8 mouse cellular contexts compared by ENCODE assay signal in the genomic region with DNA sequence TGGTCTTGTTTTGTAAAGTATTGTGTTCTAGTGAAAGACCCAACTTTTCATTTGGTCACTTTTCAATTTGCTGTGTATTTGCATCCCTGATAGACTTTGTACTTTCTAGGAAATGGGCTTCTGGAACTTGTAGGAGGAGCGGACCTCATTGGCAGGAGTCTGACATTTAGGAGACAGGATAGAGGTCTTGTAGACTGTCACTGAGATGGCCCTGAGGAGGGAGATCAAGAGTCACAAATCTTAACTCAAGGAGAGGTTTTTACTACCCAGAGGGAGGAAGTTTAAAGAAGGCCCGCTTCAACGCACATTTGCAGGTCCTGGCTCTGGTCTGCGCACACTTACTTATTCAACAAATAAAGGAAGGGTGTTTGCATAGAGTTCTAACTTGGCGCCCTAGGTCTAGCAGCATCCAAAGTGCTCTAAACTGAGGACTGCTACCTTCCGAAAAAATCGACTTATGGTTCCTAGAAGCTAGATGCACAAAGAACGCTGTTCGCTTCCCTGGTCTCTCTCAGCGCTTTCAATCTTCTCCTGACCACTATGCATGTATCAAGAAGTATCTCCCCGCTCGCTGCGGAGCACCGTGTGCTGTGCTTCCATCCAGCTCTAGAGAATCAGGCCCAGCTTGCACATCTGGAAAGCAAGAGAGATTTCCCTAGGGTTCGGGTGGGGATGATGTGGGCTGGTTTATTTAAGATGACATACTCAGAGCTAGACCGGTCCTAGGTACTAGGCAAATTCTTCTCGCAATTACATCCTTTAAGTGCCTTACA. TPM values are rescaled to one million over a fixed set of nuclear protein-coding genes. Genes with fewer than 3 reads are reported as not detected.
A peak's percentile ranks its signal among the peaks of the same experiment; 100 is the strongest.
DNase-seq lines count a peak whose midpoint lies in the region; ATAC-seq and TF ChIP-seq lines count a peak whose summit lies in the region.

No protein-coding gene starts in this region.

- TF ChIP-seq CTCF in liver, adult 2 months (IDR thresholded peaks at IDR 0.05; ENCODE audit: low read depth, low read length), result no peak
- no peak for TF ChIP-seq CTCF in bone marrow macrophage, adult 2 months (IDR thresholded peaks at IDR 0.05; ENCODE audit: low read depth, low read length)

- ATAC-seq in heart, embryonic 13.5 days (ENCODE audit: extremely low read depth, insufficient number of reproducible peaks, low FRiP score, low TSS enrichment), result no peak
- 0 out of 2 replicates have a peak, but pooled peaks have one; percentile 17 for ATAC-seq in limb, embryonic 12.5 days (ENCODE audit: insufficient number of reproducible peaks, insufficient read depth, low FRiP score, low TSS enrichment, low read depth)

- H3K4me3 ChIP-seq in liver, adult 2 months (ENCODE audit: insufficient read depth, low read depth, low read length), result no peak overlapping the region
- peak overlapping the region; percentile 91 for H3K4me3 ChIP-seq in bone marrow macrophage, adult 2 months (ENCODE audit: insufficient read depth, low read length)
- H3K4me3 ChIP-seq in heart, embryonic 13.5 days, result peak overlapping the region; percentile 86
- peak overlapping the region; percentile 89 for H3K4me3 ChIP-seq in limb, embryonic 12.5 days (replicated peaks)

- DNase-seq in liver, adult 2 months (ENCODE audit: extremely low read depth, low read depth, low spot score), result peak; percentile 52
- DNase-seq in liver, result no peak
- peak; percentile 43 for DNase-seq in retina, embryonic 14.5 days (ENCODE audit: low spot score)
- DNase-seq in layer of hippocampus, postnatal 25 days (ENCODE audit: extremely low spot score in 1 of 2, low spot score in 1 of 2), result no peak
- no peak for DNase-seq in spleen, postnatal 4 days (ENCODE audit: low spot score in 2 of 2)

- no peaks in the 10 kb centered on the region for H3K9me3 ChIP-seq in heart, embryonic 13.5 days
- no peaks in the 10 kb centered on the region for H3K9me3 ChIP-seq in limb, embryonic 12.5 days

- WGBS in liver, adult 2 months, result 13% methylated on average over 17 of the region's 17 CpGs
- WGBS in heart, embryonic 13.5 days, result 9% methylated on average over 17 of the region's 17 CpGs
- 8% methylated on average over 17 of the region's 17 CpGs for WGBS in limb, embryonic 12.5 days

- H3K36me3 ChIP-seq in liver, adult 2 months (ENCODE audit: control insufficient read depth, insufficient read depth, low read length), result no peaks in the 10 kb centered on the region
- peaks cover 10% of the 10 kb centered on the region for H3K36me3 ChIP-seq in heart, embryonic 13.5 days
- peaks cover 15% of the 10 kb centered on the region for H3K36me3 ChIP-seq in limb, embryonic 12.5 days

- no peak for TF ChIP-seq POLR2A in liver, adult 2 months (IDR thresholded peaks at IDR 0.05; ENCODE audit: extremely low read depth, insufficient read depth, low read length)
- no peak for TF ChIP-seq POLR2A in bone marrow macrophage, adult 2 months (IDR thresholded peaks at IDR 0.05; ENCODE audit: borderline replicate concordance, low read depth, low read length)

- peaks cover 15% of the 10 kb centered on the region for H3K4me1 ChIP-seq in liver, adult 2 months (ENCODE audit: control insufficient read depth, insufficient read depth, low read length)
- peaks cover 16% of the 10 kb centered on the region for H3K4me1 ChIP-seq in bone marrow macrophage, adult 2 months (ENCODE audit: control insufficient read depth, insufficient read depth, low read length)
- peaks cover 35% of the 10 kb centered on the region for H3K4me1 ChIP-seq in heart, embryonic 13.5 days
- peaks cover 19% of the 10 kb centered on the region for H3K4me1 ChIP-seq in limb, embryonic 12.5 days (replicated peaks)

- peak overlapping the region; percentile 77 for H3K4me2 ChIP-seq in heart, embryonic 13.5 days
- H3K4me2 ChIP-seq in limb, embryonic 12.5 days, result peak overlapping the region; percentile 85

- no peak overlapping the region for H3K27ac ChIP-seq in liver, adult 2 months (replicated peaks; ENCODE audit: insufficient read depth, low read depth, low read length)
- H3K27ac ChIP-seq in bone marrow macrophage, adult 2 months (ENCODE audit: insufficient read depth, low read depth, low read length), result peak overlapping the region; percentile 18
- H3K27ac ChIP-seq in heart, embryonic 13.5 days (replicated peaks), result no peak overlapping the region
- no peak overlapping the region for H3K27ac ChIP-seq in limb, embryonic 12.5 days

- no peaks in the 10 kb centered on the region for H3K27me3 ChIP-seq in liver, adult 2 months (ENCODE audit: control insufficient read depth, insufficient read depth, low read length)
- H3K27me3 ChIP-seq in heart, embryonic 13.5 days (replicated peaks), result peaks cover 6% of the 10 kb centered on the region
- peaks cover 9% of the 10 kb centered on the region; the same call in 1 of the 2 replicates for H3K27me3 ChIP-seq in limb, embryonic 12.5 days

- peaks cover 18% of the 10 kb centered on the region; the same call in 1 of the 2 replicates for H3K79me2 ChIP-seq in liver, adult 2 months (ENCODE audit: control insufficient read depth, insufficient read depth, low read length)

- H3K9ac ChIP-seq in liver, adult 2 months (ENCODE audit: low read depth, low read length), result 0 out of 2 replicates have a peak overlapping the region, but pooled peaks have one; percentile 39
- H3K9ac ChIP-seq in heart, embryonic 13.5 days, result peak overlapping the region; percentile 93
- peak overlapping the region; percentile 87 for H3K9ac ChIP-seq in limb, embryonic 12.5 days (replicated peaks)

RNA-seq across cellular contexts. Expression of gene Ptpra, which starts 0.9 kb away (rescaled TPM):
- 24.8 and 25.9 TPM in 2 replicates for total RNA-seq in liver, adult 2 months (2014; rRNA removed)
- 19.6 and 23.9 TPM in 2 replicates for polyA plus RNA-seq in liver, adult 2 months (2012; rRNA removed)
- polyA plus RNA-seq in bone marrow macrophage, adult 2 months (2012; ENCODE audit: insufficient read depth, insufficient read length, missing spikeins), result 195 and 229 TPM in 2 replicates
- 64.0 and 64.6 TPM in 2 replicates for polyA plus RNA-seq in heart, embryonic 13.5 days (2015; fragmentation: Nextera tagmentation; extraction: Ambion mirVana)
- 108 and 115 TPM in 2 replicates for polyA plus RNA-seq in limb, embryonic 12.5 days (2016; fragmentation: Nextera tagmentation; extraction: Ambion mirVana)
- total RNA-seq in layer of hippocampus, postnatal 25 days (2021), result 100 to 1,000 TPM; 322 to 337 TPM

RNA-seq across cellular contexts. Expression of gene Pced1a, which starts 24.7 kb away (rescaled TPM):
- 6.3 and 7.2 TPM in 2 replicates for total RNA-seq in liver, adult 2 months (2014; rRNA removed)
- 23.3 and 29.0 TPM in 2 replicates for polyA plus RNA-seq in liver, adult 2 months (2012; rRNA removed)
- polyA plus RNA-seq in bone marrow macrophage, adult 2 months (2012; ENCODE audit: insufficient read depth, insufficient read length, missing spikeins), result 14.1 and 15.7 TPM in 2 replicates
- polyA plus RNA-seq in heart, embryonic 13.5 days (2015; fragmentation: Nextera tagmentation; extraction: Ambion mirVana), result 7.0 and 7.1 TPM in 2 replicates
- polyA plus RNA-seq in limb, embryonic 12.5 days (2016; fragmentation: Nextera tagmentation; extraction: Ambion mirVana), result 13.4 and 14.6 TPM in 2 replicates
- 10 to 100 TPM; 22.4 to 25.4 TPM for total RNA-seq in layer of hippocampus, postnatal 25 days (2021)

RNA-seq across cellular contexts. Expression of gene Vps16, which starts 25.1 kb away (rescaled TPM):
- total RNA-seq in liver, adult 2 months (2014; rRNA removed), result 25.6 and 27.2 TPM in 2 replicates
- polyA plus RNA-seq in liver, adult 2 months (2012; rRNA removed), result 22.6 and 43.2 TPM in 2 replicates
- 121 and 124 TPM in 2 replicates for polyA plus RNA-seq in bone marrow macrophage, adult 2 months (2012; ENCODE audit: insufficient read depth, insufficient read length, missing spikeins)
- polyA plus RNA-seq in heart, embryonic 13.5 days (2015; fragmentation: Nextera tagmentation; extraction: Ambion mirVana), result 51.8 and 55.4 TPM in 2 replicates
- polyA plus RNA-seq in limb, embryonic 12.5 days (2016; fragmentation: Nextera tagmentation; extraction: Ambion mirVana), result 121 and 133 TPM in 2 replicates
- 10 to 100 TPM; 91.6 to 95.2 TPM for total RNA-seq in layer of hippocampus, postnatal 25 days (2021)

RNA-seq across cellular contexts. Expression of gene Tmem239, which starts 42.9 kb away (rescaled TPM):
- not detected in 2 replicates for total RNA-seq in liver, adult 2 months (2014; rRNA removed)
- polyA plus RNA-seq in liver, adult 2 months (2012; rRNA removed), result not detected in 2 replicates
- not detected in 2 replicates for polyA plus RNA-seq in bone marrow macrophage, adult 2 months (2012; ENCODE audit: insufficient read depth, insufficient read length, missing spikeins)
- 0.11 TPM in 1 of 2 replicates, not detected in the other for polyA plus RNA-seq in heart, embryonic 13.5 days (2015; fragmentation: Nextera tagmentation; extraction: Ambion mirVana)
- not detected in 2 replicates for polyA plus RNA-seq in limb, embryonic 12.5 days (2016; fragmentation: Nextera tagmentation; extraction: Ambion mirVana)
- total RNA-seq in layer of hippocampus, postnatal 25 days (2021), result not detected

RNA-seq across cellular contexts. Expression of gene 1700020A23Rik, which starts 44.1 kb away (rescaled TPM):
- not detected in 2 replicates for total RNA-seq in liver, adult 2 months (2014; rRNA removed)
- not detected in 2 replicates for polyA plus RNA-seq in liver, adult 2 months (2012; rRNA removed)
- not detected in 2 replicates for polyA plus RNA-seq in bone marrow macrophage, adult 2 months (2012; ENCODE audit: insufficient read depth, insufficient read length, missing spikeins)
- polyA plus RNA-seq in heart, embryonic 13.5 days (2015; fragmentation: Nextera tagmentation; extraction: Ambion mirVana), result not detected in 2 replicates
- not detected in 2 replicates for polyA plus RNA-seq in limb, embryonic 12.5 days (2016; fragmentation: Nextera tagmentation; extraction: Ambion mirVana)
- not detected for total RNA-seq in layer of hippocampus, postnatal 25 days (2021)

Comparison
In these comparisons a context has a peak if more than half of its experiments do, and no peak if none do; other contexts are left out.
1. DNase-seq: peak in liver, adult 2 months (single experiment) and retina, embryonic 14.5 days (single experiment); none in liver (single experiment), layer of hippocampus, postnatal 25 days (0 of 2) and spleen, postnatal 4 days (0 of 2).
2. H3K9ac ChIP-seq: peak in every context shown above with its lines; median percentile 93 in heart, embryonic 13.5 days; 87 in limb, embryonic 12.5 days; 39 in liver, adult 2 months.